Mouse (Mus musculus): Measurements from ENCODE around the gene Nckipsd. TPM values are rescaled to one million over a fixed set of nuclear protein-coding genes. Genes with fewer than 3 reads are reported as not detected.

The Nckipsd gene
- total and polyA plus RNA-seq, 2 experiments from 2014 or later: 24.5 to 27.6 TPM

DNA sequence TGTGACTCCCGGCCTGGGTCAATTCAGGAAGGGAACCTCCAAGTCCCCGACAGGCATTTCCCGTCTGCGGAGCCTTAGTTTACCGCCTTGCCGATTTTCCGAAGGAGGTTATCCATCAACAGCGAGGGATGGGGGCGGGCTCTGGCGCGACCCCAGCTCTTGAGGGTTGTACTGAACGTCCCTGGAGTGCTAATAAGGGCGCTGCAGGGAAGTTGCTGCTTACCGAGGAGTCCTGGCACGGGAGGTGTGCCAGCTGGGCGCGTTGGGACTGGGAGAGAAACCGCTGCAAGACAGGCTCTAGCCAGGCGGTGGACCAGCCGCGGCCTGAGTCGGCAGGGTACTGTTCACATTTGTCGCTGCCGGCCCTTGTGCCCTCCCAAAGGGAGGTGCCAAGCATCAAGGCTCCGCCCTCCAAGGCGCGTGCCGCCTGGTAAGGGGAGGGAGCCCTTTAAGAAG is 46.1 kb downstream of the Nckipsd start:
- H3K36me3 ChIP-seq (ENCODE audit: insufficient read depth): peaks cover 51% of the 10 kb centered on the region
- DNase-seq (peak; percentile 89), ATAC-seq (peak; percentile 88)
- no peak for TF ChIP-seq CTCF (IDR thresholded peaks at IDR 0.05; ENCODE audit: low read depth)
- H3K4me1 ChIP-seq (ENCODE audit: insufficient read depth): 0 out of 2 replicates have a peak, but pooled peaks cover 3% of the 10 kb centered on the region
- H3K27me3 ChIP-seq (ENCODE audit: insufficient read depth, low read length): no peaks in the 10 kb centered on the region
- H3K4me3 ChIP-seq (ENCODE audit: low read depth, low read length): peak overlapping the region; percentile 66
- H3K9me3 ChIP-seq (ENCODE audit: low read length): no peaks in the 10 kb centered on the region
- under 1% methylated on average over 28 of the region's 28 CpGs for WGBS
- H3K9ac ChIP-seq: peak overlapping the region; percentile 66
- peak overlapping the region; percentile 69 for H3K4me2 ChIP-seq (ENCODE audit: low read depth)
- H3K27ac ChIP-seq (ENCODE audit: low read depth, low read length): peak overlapping the region; percentile 64

DNA sequence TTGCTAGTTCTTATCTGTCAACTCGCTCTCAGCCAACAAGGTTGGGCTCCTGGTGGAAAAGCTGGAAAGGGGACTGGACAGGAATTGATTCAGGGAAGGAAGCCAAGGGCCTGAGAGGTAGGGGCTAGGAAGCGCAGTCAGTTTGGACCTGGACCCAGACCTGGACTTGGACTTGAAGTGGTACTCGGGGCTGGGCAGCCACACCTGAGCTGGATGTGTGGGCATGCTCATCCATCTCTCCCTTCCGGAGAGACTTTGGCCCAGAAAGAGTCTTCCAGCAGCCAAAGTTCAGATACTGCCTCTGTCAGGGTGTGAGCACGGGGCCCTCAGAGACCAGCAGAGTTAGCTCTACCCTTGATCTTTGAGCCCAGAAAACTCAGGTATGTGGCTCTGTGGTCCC is 47.2 kb downstream of the Nckipsd start:
- Histone ChIP-seq H3K4me3 (ENCODE audit: low read depth, low read length) (no peak overlapping the region), H3K9ac (no peak overlapping the region), H3K27ac (ENCODE audit: low read depth, low read length) (no peak overlapping the region), H3K4me2 (ENCODE audit: low read depth) (no peak overlapping the region), H3K36me3 (ENCODE audit: insufficient read depth) (peaks cover 43% of the 10 kb centered on the region), H3K9me3 (ENCODE audit: low read length) (no peaks in the 10 kb centered on the region), H3K4me1 (ENCODE audit: insufficient read depth) (0 out of 2 replicates have a peak, but pooled peaks cover 3% of the 10 kb centered on the region), H3K27me3 (ENCODE audit: insufficient read depth, low read length) (no peaks in the 10 kb centered on the region)
- DNase-seq (no peak), ATAC-seq (no peak)
- 64% methylated on average over 5 of the region's 5 CpGs for WGBS
- TF ChIP-seq CTCF (IDR thresholded peaks at IDR 0.05; ENCODE audit: low read depth): no peak

DNA sequence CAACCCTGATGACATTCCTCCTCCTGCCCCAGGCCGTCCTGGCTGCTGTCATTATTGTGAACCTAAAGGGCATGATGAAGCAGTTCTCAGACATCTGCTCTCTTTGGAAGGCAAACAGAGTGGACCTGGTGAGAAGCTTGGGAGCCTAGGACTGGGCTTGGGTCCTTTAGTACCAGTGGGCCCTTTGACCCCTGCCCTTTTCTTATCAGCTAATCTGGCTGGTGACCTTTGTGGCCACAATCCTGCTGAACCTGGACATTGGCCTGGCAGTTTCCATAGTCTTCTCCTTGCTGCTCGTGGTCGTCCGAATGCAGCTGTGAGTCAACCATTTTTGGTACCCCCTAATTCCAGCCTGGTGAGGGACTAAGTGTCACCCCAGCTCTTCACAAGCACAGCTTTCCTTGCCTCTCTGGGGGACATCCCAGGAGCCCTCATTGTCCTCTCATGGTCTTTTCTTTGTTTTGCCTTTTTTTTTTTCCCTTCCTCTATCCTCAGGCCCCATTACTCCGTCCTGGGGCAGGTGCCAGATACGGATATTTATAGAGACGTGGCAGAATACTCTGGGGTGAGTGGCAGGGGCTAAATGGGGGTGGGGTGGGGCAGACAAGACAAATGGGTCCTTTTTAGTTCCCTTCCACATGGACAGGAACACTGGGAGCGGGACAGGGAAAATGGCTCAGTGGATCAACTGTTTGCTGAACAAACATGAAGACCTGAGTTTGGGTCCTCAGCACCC is 50.8 kb downstream of the Nckipsd start:
- Histone ChIP-seq H3K27me3 (ENCODE audit: insufficient read depth, low read length) (no peaks in the 10 kb centered on the region), H3K4me3 (ENCODE audit: low read depth, low read length) (no peak overlapping the region), H3K36me3 (ENCODE audit: insufficient read depth) (peaks cover 41% of the 10 kb centered on the region), H3K9me3 (ENCODE audit: low read length) (no peaks in the 10 kb centered on the region), H3K4me1 (ENCODE audit: insufficient read depth) (no peaks in the 10 kb centered on the region), H3K9ac (no peak overlapping the region), H3K27ac (ENCODE audit: low read depth, low read length) (no peak overlapping the region), H3K4me2 (ENCODE audit: low read depth) (no peak overlapping the region)
- DNase-seq (no peak), ATAC-seq (no peak)
- WGBS: 77% methylated on average over 8 of the region's 8 CpGs
- no peak for TF ChIP-seq CTCF (IDR thresholded peaks at IDR 0.05; ENCODE audit: low read depth)

Small RNA genes within 50 kb of the gene (microRNA-seq; reads per million reads assigned to microRNA genes)
- gene Gm23156: 0 reads per million in 2 experiments

Other genes starting within 250 kb of the Nckipsd start
- gene Impdh2, start 248.1 kb upstream of the Nckipsd start, total RNA-seq (2014; rRNA removed): 115 and 129 TPM in 2 replicates
- gene Impdh2, start 248.1 kb upstream of the Nckipsd start, polyA plus RNA-seq (2015; fragmentation: Nextera tagmentation; extraction: Ambion mirVana): 102 and 106 TPM in 2 replicates
- 70.7 and 71.3 TPM in 2 replicates for gene Ndufaf3, start 240.9 kb upstream of the Nckipsd start, total RNA-seq (2014; rRNA removed)
- 104 and 108 TPM in 2 replicates for gene Ndufaf3, start 240.9 kb upstream of the Nckipsd start, polyA plus RNA-seq (2015; fragmentation: Nextera tagmentation; extraction: Ambion mirVana)
- gene Dalrd3, start 238.5 kb upstream of the Nckipsd start, total RNA-seq (2014; rRNA removed): 99.6 and 115 TPM in 2 replicates
- gene Dalrd3, start 238.5 kb upstream of the Nckipsd start, polyA plus RNA-seq (2015; fragmentation: Nextera tagmentation; extraction: Ambion mirVana): 221 and 261 TPM in 2 replicates
- 353 and 511 TPM in 2 replicates for gene Wdr6, start 229.6 kb upstream of the Nckipsd start, total RNA-seq (2014; rRNA removed)
- gene Wdr6, start 229.6 kb upstream of the Nckipsd start, polyA plus RNA-seq (2015; fragmentation: Nextera tagmentation; extraction: Ambion mirVana): 206 and 283 TPM in 2 replicates
- gene P4htm, start 210.7 kb upstream of the Nckipsd start, total RNA-seq (2014; rRNA removed): 29.2 and 39.3 TPM in 2 replicates
- gene P4htm, start 210.7 kb upstream of the Nckipsd start, polyA plus RNA-seq (2015; fragmentation: Nextera tagmentation; extraction: Ambion mirVana): 35.4 and 39.9 TPM in 2 replicates
- gene Arih2, start 159.0 kb upstream of the Nckipsd start, total RNA-seq (2014; rRNA removed): 68.2 and 70.9 TPM in 2 replicates
- gene Arih2, start 159.0 kb upstream of the Nckipsd start, polyA plus RNA-seq (2015; fragmentation: Nextera tagmentation; extraction: Ambion mirVana): 32.3 and 40.3 TPM in 2 replicates
- gene Slc25a20, start 146.3 kb upstream of the Nckipsd start, total RNA-seq (2014; rRNA removed): 37.6 and 40.5 TPM in 2 replicates
- 35.2 and 39.6 TPM in 2 replicates for gene Slc25a20, start 146.3 kb upstream of the Nckipsd start, polyA plus RNA-seq (2015; fragmentation: Nextera tagmentation; extraction: Ambion mirVana)
- 81.2 and 104 TPM in 2 replicates for gene Prkar2a, start 119.1 kb upstream of the Nckipsd start, total RNA-seq (2014; rRNA removed)
- gene Prkar2a, start 119.1 kb upstream of the Nckipsd start, polyA plus RNA-seq (2015; fragmentation: Nextera tagmentation; extraction: Ambion mirVana): 23.0 and 34.3 TPM in 2 replicates
- 136 and 140 TPM in 2 replicates for gene Ip6k2, start 24.6 kb upstream of the Nckipsd start, total RNA-seq (2014; rRNA removed)
- gene Ip6k2, start 24.6 kb upstream of the Nckipsd start, polyA plus RNA-seq (2015; fragmentation: Nextera tagmentation; extraction: Ambion mirVana): 218 and 226 TPM in 2 replicates
- gene Celsr3, start 18.0 kb downstream of the Nckipsd start, total RNA-seq (2014; rRNA removed): 43.0 and 52.2 TPM in 2 replicates
- gene Celsr3, start 18.0 kb downstream of the Nckipsd start, polyA plus RNA-seq (2015; fragmentation: Nextera tagmentation; extraction: Ambion mirVana): 3.9 and 6.8 TPM in 2 replicates
- gene Slc26a6, start 44.9 kb downstream of the Nckipsd start, total RNA-seq (2014; rRNA removed): 19.4 and 29.6 TPM in 2 replicates
- 15.9 and 18.0 TPM in 2 replicates for gene Slc26a6, start 44.9 kb downstream of the Nckipsd start, polyA plus RNA-seq (2015; fragmentation: Nextera tagmentation; extraction: Ambion mirVana)
- gene Tmem89, start 106.3 kb downstream of the Nckipsd start, total RNA-seq (2014; rRNA removed): 0.23 and 0.24 TPM in 2 replicates
- gene Tmem89, start 106.3 kb downstream of the Nckipsd start, polyA plus RNA-seq (2015; fragmentation: Nextera tagmentation; extraction: Ambion mirVana): 0.20 and 0.33 TPM in 2 replicates
- 327 and 365 TPM in 2 replicates for gene Uqcrc1, start 128.3 kb downstream of the Nckipsd start, total RNA-seq (2014; rRNA removed)
- gene Uqcrc1, start 128.3 kb downstream of the Nckipsd start, polyA plus RNA-seq (2015; fragmentation: Nextera tagmentation; extraction: Ambion mirVana): 482 and 490 TPM in 2 replicates
- gene Col7a1, start 145.2 kb downstream of the Nckipsd start, total RNA-seq (2014; rRNA removed): 2.7 and 5.4 TPM in 2 replicates
- 1.3 and 1.6 TPM in 2 replicates for gene Col7a1, start 145.2 kb downstream of the Nckipsd start, polyA plus RNA-seq (2015; fragmentation: Nextera tagmentation; extraction: Ambion mirVana)
- 0.23 TPM in 1 of 2 replicates, not detected in the other for gene Ucn2, start 177.6 kb downstream of the Nckipsd start, total RNA-seq (2014; rRNA removed)
- not detected in 2 replicates for gene Ucn2, start 177.6 kb downstream of the Nckipsd start, polyA plus RNA-seq (2015; fragmentation: Nextera tagmentation; extraction: Ambion mirVana)
- gene Pfkfb4, start 183.4 kb downstream of the Nckipsd start, total RNA-seq (2014; rRNA removed): 27.1 and 46.4 TPM in 2 replicates
- 16.6 and 21.7 TPM in 2 replicates for gene Pfkfb4, start 183.4 kb downstream of the Nckipsd start, polyA plus RNA-seq (2015; fragmentation: Nextera tagmentation; extraction: Ambion mirVana)
- gene Shisa5, start 230.2 kb downstream of the Nckipsd start, total RNA-seq (2014; rRNA removed): 66.2 and 68.4 TPM in 2 replicates
- 75.9 and 77.3 TPM in 2 replicates for gene Shisa5, start 230.2 kb downstream of the Nckipsd start, polyA plus RNA-seq (2015; fragmentation: Nextera tagmentation; extraction: Ambion mirVana)